Mouse (Mus musculus) small intestine, adult 2 months (tissue): ENCODE results near the gene Gimap1. TPM values are rescaled to one million over a fixed set of nuclear protein-coding genes. Genes with fewer than 3 reads are reported as not detected.

Experiments
- H3K27ac ChIP-seq: fragments of 200-500 bp; 2 replicates; pipeline ENCODE4 v1.5.1; 2012; ENCODE audit warnings: low read depth, low read length, control low read depth, inconsistent platforms; ENCODE audit not compliant: insufficient read depth
- H3K27me3 ChIP-seq: fragments of 200-500 bp; 2 replicates; pipeline ENCODE4 v1.6.1; 2012; ENCODE audit warnings: mild to moderate bottlenecking, moderate library complexity, low read length, inconsistent platforms; ENCODE audit not compliant: control insufficient read depth, insufficient read depth
- H3K36me3 ChIP-seq: fragments of 200-500 bp; 2 replicates; pipeline ENCODE4 v1.6.1; 2012; ENCODE audit warnings: mild to moderate bottlenecking, low read length, control low read depth, inconsistent platforms; ENCODE audit not compliant: control insufficient read depth, insufficient read depth
- H3K4me1 ChIP-seq: fragments of 200-500 bp; 2 replicates; pipeline ENCODE4 v1.6.1; 2012; ENCODE audit warnings: low read length, inconsistent platforms, mixed read lengths; ENCODE audit not compliant: control insufficient read depth, insufficient read depth, insufficient read length
- H3K4me3 ChIP-seq: fragments of 200-500 bp; 2 replicates; pipeline ENCODE4 v1.5.1; 2012; ENCODE audit warnings: low read depth, mild to moderate bottlenecking, control low read depth, inconsistent platforms, low read length, moderate library complexity
- CTCF ChIP-seq: fragments of 200-500 bp; IDR thresholded peaks from 2 replicates; pipeline ENCODE4 v1.5.1; 2012; ENCODE audit warnings: low read depth, mild to moderate bottlenecking, control low read depth, inconsistent platforms, low read length, moderate library complexity, mixed read lengths; ENCODE audit not compliant: insufficient replicate concordance, insufficient read length; ENCODE audit errors: extremely low read depth
- POLR2A ChIP-seq: fragments of 200-500 bp; IDR thresholded peaks from 2 replicates; pipeline ENCODE4 v1.6.1; 2012; ENCODE audit warnings: low read depth, mild to moderate bottlenecking, control low read depth, inconsistent platforms, low read length, moderate library complexity
- WGBS: fragments of 180-500 bp; shearing (Covaris S2); methylation state at CpG from one replicate; pipeline ENCODE4 v1.1.7; 2018; 5-methylcytosine and 5-hydroxymethylcytosine counted together
- polyA plus RNA-seq: library from polyadenylated mRNA; depleted of rRNA; stranded (reverse); fragments of >200 nt; gene quantifications from 2 replicates; pipeline ENCODE4 v1.2.3, GENCODE M21; 2012

Gimap1 gene
- polyA plus RNA-seq, 1 experiment: 29.1 TPM

DNA sequence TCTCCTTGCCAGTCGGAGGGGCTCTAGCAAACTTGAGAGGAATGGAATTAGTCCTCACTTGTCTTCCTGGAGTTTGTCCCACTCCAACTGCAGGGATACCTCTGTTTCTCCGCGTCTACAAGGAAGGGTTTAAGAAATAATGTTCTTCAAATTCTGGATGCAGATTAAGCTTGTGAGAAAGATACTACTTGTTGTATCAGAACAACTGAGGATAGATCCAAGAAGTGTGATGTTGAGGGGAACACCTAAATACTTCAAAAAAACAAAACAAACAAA is 864 bp downstream of the Gimap1 start:
- peak overlapping the region; percentile 82 for H3K27ac ChIP-seq
- H3K36me3 ChIP-seq: no peaks in the 10 kb centered on the region
- WGBS: 41% methylated on average over 3 of the region's 3 CpGs
- TF ChIP-seq POLR2A (no peak), CTCF (no peak)
- peak overlapping the region; percentile 30; the same call in 1 of the 2 replicates for H3K4me3 ChIP-seq
- H3K4me1 ChIP-seq: peaks cover 15% of the 10 kb centered on the region
- H3K27me3 ChIP-seq: no peaks in the 10 kb centered on the region

GRCm38 (mm10) chr6:48740501-48741169 is 1.8 kb downstream of the Gimap1 start:
- Histone ChIP-seq H3K27me3 (no peaks in the 10 kb centered on the region), H3K27ac (peak overlapping the region; percentile 82), H3K4me1 (peaks cover 15% of the 10 kb centered on the region), H3K36me3 (no peaks in the 10 kb centered on the region), H3K4me3 (peak overlapping the region; percentile 53)
- no peak for TF ChIP-seq POLR2A
- no peak for TF ChIP-seq CTCF
- WGBS: 37% methylated on average over 3 of the region's 3 CpGs

DNA sequence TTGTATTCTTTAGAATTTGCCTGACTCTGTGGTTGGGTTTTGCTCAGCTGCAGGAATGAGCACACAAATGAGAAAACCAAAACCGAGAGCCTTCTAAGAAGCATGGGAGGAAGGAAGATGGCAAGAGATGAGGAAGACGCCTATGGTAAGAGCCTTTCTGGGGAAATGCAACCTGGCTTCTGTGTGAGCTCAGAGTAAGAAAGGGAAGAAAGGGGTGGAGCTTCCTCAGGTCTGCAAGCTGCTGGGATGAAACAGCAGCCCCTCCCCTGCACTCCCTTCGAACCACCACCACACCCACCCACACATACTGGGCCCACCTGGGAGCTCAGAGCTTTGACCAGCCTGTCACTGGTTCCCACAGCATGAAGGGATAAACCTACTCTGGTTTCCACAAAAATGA is 2.4 kb downstream of the Gimap1 start:
- WGBS: 13% methylated on average over 3 of the region's 3 CpGs
- peak overlapping the region; percentile 82 for H3K27ac ChIP-seq
- no peaks in the 10 kb centered on the region for H3K36me3 ChIP-seq

DNA sequence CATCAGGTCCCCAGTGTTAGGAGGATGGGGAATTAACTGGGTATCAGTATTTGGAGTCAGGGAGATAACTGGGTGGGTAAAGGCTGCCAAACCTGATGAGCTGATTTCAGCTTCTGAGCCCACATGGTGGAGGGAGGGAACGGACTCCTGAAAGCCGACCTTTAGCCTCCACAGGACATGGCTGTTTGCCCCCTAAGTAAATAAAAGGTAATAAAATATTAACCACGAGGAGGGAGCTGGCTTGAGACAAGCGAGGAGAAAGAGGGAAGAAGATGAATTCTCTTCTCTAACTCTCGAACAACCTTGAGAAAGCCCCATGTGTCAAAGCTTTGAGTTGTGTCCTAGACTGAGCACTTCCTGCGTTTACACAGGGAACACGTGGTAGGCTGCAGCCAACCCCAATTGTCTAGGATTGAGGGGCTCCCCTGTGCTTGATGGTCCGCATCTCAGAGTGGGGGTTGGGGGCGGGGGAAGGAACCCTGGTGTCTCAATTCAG is 2.9 kb downstream of the Gimap1 start:
- H3K27me3 ChIP-seq: no peaks in the 10 kb centered on the region
- H3K27ac ChIP-seq: peak overlapping the region; percentile 82
- whole genome bisulfite sequencing: 8% methylated on average over 9 of the region's 9 CpGs
- H3K36me3 ChIP-seq: no peaks in the 10 kb centered on the region
- no peak for TF ChIP-seq POLR2A
- no peak for TF ChIP-seq CTCF
- H3K4me3 ChIP-seq: peak overlapping the region; percentile 86
- H3K4me1 ChIP-seq: peaks cover 15% of the 10 kb centered on the region

More for the DNA sequence above, 2.4 kb downstream of the Gimap1 start:
- Histone ChIP-seq H3K4me1 (peaks cover 15% of the 10 kb centered on the region), H3K27me3 (no peaks in the 10 kb centered on the region), H3K4me3 (peak overlapping the region; percentile 11)
- no peak for TF ChIP-seq CTCF
- TF ChIP-seq POLR2A: no peak

- 12% methylated on average over 52 of the region's 52 CpGs for WGBS
- peak overlapping the region; percentile 82 for H3K27ac ChIP-seq
- H3K27me3 ChIP-seq: no peaks in the 10 kb centered on the region
- TF ChIP-seq POLR2A (no peak), CTCF (peak; percentile 4; the same call in 1 of the 2 replicates)
- H3K36me3 ChIP-seq: no peaks in the 10 kb centered on the region
- H3K4me1 ChIP-seq: peaks cover 23% of the 10 kb centered on the region
- H3K4me3 ChIP-seq: peak overlapping the region; percentile 86
Measured at GRCm38 (mm10) chr6:48742422-48743351, 3.8 kb downstream of the Gimap1 start.

GRCm38 (mm10) chr6:48745490-48745889 is 6.6 kb downstream of the Gimap1 start:
- H3K27me3 ChIP-seq: no peaks in the 10 kb centered on the region
- H3K36me3 ChIP-seq: no peaks in the 10 kb centered on the region
- 69% methylated on average over 2 of the region's 2 CpGs for WGBS
- TF ChIP-seq POLR2A (no peak), CTCF (no peak)
- peak overlapping the region; percentile 61 for H3K4me3 ChIP-seq
- peaks cover 23% of the 10 kb centered on the region for H3K4me1 ChIP-seq
- H3K27ac ChIP-seq: peak overlapping the region; percentile 73
